Mouse (Mus musculus) right cerebral cortex, postnatal 10 days (tissue): Measurements from ENCODE around the gene Olfr710.
A peak's percentile ranks its signal among the peaks of the same experiment; 100 is the strongest.
"Not testable (repeated sequence)": the region's sequence is repeated elsewhere in the genome, so short reads cannot be mapped to it uniquely, and the experiment has no call there.

Experiments used
- DNase-seq, 2 experiments: peaks; one replicate each; pipeline ENCODE4 v3.0.0; 2021; ENCODE audit warnings: low spot score in 2 of 2

Olfr710 gene

DNA sequence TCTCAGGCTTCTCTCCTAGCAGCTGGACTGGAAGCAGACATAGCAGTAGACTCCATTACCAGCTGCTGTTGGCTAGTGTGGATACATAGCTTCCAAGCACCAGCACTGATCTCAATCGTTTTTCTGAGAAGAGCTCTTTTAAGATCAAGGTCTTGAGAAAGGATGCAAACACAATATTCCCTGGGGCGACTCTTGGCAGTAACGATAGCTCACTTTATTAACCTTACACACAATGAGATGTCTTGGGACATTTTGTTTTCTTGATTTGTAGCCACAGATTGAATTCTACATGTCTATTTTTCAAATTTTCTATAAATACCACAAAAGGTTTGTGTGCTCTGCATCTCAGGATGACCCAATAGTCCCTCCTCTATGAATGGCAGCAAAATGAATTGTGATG, at the start of gene Olfr710:
Gene Olfr710 (minus strand): TSS at position 101 of the 400 bp plus-strand sequence.
- no peak for DNase-seq

GRCm38 (mm10) chr7:106985236-106985635, 37.1 kb upstream of the Olfr710 start:
- no peak for DNase-seq

- no peak for DNase-seq
Measured at GRCm38 (mm10) chr7:106975353-106975752, 27.2 kb upstream of the Olfr710 start, which contains the start of gene Olfr711. TSS of gene Olfr711 (minus strand) at chr7:106975453.

GRCm38 (mm10) chr7:106967503-106967902, 19.4 kb upstream of the Olfr710 start:
- not testable (repeated sequence) for DNase-seq

GRCm38 (mm10) chr7:106963837-106964236, 15.7 kb upstream of the Olfr710 start, which contains the start of gene Olfr6:
TSS of gene Olfr6 (minus strand) at chr7:106963937.
- no peak for DNase-seq

GRCm38 (mm10) chr7:106932119-106932518, 16.0 kb downstream of the Olfr710 start, which contains the start of gene Olfr709-ps1:
TSS of gene Olfr709-ps1 (minus strand) at chr7:106932219.
- DNase-seq = no peak

DNA sequence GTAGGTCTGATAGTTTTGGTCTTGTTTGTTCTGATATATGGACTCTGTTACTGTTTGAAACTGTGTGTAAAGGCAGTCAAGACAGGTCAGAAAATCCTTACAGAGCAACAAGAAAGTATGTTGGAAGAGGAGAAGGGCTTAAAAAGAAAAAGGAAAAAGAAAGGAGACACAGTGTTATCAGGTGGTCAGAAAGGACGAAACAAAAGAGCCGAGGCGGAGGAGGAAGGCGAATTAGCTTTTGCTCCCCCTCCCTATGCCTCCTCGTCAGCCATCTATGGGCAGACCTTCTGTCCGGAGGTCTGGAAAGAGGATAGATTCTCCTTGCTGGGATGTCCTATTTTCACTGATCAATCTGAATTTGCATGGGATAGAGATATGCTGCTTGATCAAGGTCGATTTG, 27.2 kb downstream of the Olfr710 start:
- peak in 1 of 2 experiments; percentile 17 for DNase-seq

DNA sequence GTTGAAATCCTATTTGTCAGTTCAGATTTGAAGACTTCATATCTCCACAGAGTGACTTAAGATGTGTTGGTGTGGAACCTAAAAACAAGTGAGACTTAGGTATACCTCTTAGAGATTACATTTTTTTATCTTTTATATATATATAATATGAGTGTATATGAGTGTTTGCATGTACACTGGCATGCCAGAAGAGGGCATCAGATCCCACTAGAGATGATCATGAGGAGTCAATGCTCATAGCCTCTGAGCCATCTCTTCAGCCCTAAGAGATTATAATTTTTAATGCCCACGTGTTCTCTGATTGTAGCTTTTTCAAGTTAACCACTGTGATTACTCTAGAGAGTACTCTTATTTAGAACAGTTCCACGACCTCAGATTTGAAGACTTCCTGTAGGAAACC, 40.4 kb downstream of the Olfr710 start, which contains the start of gene Olfr1532-ps1:
Gene Olfr1532-ps1 (plus strand): TSS at position 326 of the 400 bp plus-strand sequence.
- no peak for DNase-seq

DNA sequence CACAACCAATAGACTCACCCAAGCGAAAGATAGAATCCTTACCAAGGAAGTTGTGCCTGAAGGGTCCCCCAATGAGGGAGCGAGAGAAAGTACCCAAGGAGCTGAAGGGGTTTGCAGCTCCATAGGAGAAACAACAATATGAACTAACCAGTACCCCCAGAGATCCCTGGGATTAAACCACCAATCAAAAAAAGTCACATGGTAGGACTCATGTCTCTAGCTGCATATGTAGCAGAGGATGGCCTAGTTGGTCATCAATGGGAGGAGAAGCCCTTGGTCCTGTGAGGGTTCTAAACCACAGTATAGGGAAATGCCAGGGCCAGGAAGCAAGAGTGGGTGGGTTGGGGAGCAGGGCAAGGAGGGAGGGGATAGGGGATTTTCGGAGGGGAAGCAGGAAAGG, 47.0 kb downstream of the Olfr710 start, which contains the start of gene Olfr707:
Gene Olfr707 (minus strand): TSS at position 101 of the 400 bp plus-strand sequence.
- DNase-seq = not testable (repeated sequence)
